Mouse (Mus musculus): ENCODE results near the gene Gpr162.

DNA sequence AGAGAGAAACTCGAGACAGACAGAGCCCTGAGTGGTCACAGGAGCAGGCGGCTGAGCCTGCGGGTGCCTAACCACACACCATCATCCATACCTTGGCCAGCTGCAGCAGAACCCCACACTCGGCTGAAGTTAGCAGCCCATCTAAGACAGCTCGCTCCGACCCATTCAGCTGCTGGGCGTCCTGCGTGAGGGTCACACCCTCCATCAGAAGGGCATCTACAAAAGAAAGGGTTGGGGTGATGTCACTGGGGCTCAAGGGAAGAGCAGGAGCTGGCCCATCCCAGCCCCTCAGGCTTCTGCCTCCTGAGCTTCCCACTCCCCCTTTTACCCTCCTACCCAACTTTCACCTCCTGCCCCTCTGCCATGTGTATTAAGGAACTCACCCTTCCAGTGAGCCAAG lies 13.2 kb downstream of the Gpr162 start:
- TF ChIP-seq CTCF (conservative IDR thresholded peaks at IDR 0.05 in 1 of 2, IDR thresholded peaks at IDR 0.05 in 1 of 2; ENCODE audit: low read depth in 2 of 2, low read length in 2 of 2), result no peak
- no peak for TF ChIP-seq HCFC1 (IDR thresholded peaks at IDR 0.05; ENCODE audit: low read depth, low read length)
- no peak for TF ChIP-seq JUND (conservative IDR thresholded peaks at IDR 0.05; ENCODE audit: low read depth, low read length)
- TF ChIP-seq NRF1 (IDR thresholded peaks at IDR 0.05; ENCODE audit: low read depth, low read length), result no peak
